Mouse (Mus musculus) left cerebral cortex, adult 2 months (tissue): ENCODE measurements around the gene Hnrnph3. TPM values are rescaled to one million over a fixed set of nuclear protein-coding genes. Genes with fewer than 3 reads are reported as not detected.

Experiments used
- DNase-seq, 2 experiments: peaks; one replicate each; pipeline ENCODE4 v3.0.0; 2021 to 2022; ENCODE audit warnings: low spot score in 2 of 2, mixed read lengths in 1 of 2; ENCODE audit errors: extremely low spot score in 1 of 2
- H3K27ac ChIP-seq: fragments of 200-600 bp; 2 replicates; pipeline ENCODE4 v1.8.1; 2022
- H3K4me3 ChIP-seq: fragments of 200-600 bp; 2 replicates; pipeline ENCODE4 v1.8.1; 2022
- CTCF ChIP-seq: fragments of 200-600 bp; IDR thresholded peaks from 2 replicates; pipeline ENCODE4 v1.8.1; 2022; ENCODE audit warnings: antibody characterized with exemption, mild to moderate bottlenecking, moderate library complexity
- intact Hi-C: fragments of 180-260 bp; cut with DNase I; formaldehyde crosslinking; loops from one replicate; pipeline ENCODE4 v1.15.1; 2025
- total RNA-seq, 2 experiments: library from RNA; stranded (reverse); gene quantifications; 2 replicates each; pipeline ENCODE4 v1.2.3; 2021

Gene Hnrnph3
- total RNA-seq, 2 experiments from 2014 or later: 51.7 to 56.9 TPM

- peak in 1 of 2 experiments; percentile 17 for DNase-seq
- intact Hi-C loops: no loop called here
- TF ChIP-seq CTCF: peak; percentile 31
- Histone ChIP-seq H3K4me3 (no peak overlapping the region), H3K27ac (no peak overlapping the region)
Measured at GRCm38 (mm10) chr10:62971821-62972220, 52.2 kb downstream of the Hnrnph3 start.

- no peak for TF ChIP-seq CTCF
- intact Hi-C loops: no loop called here
- no peak overlapping the region for H3K4me3 ChIP-seq
- no peak overlapping the region for H3K27ac ChIP-seq
- no peak for DNase-seq
Measured at GRCm38 (mm10) chr10:62966291-62966690, 57.7 kb downstream of the Hnrnph3 start.

GRCm38 (mm10) chr10:62965796-62966195, 58.2 kb downstream of the Hnrnph3 start:
- H3K27ac ChIP-seq: no peak overlapping the region
- no peak for TF ChIP-seq CTCF
- intact Hi-C loops: no loop called here
- no peak for DNase-seq
- no peak overlapping the region for H3K4me3 ChIP-seq

Other genes with a start within 250 kb of the Hnrnph3 start
- gene Ccar1, start 231.9 kb downstream of the Hnrnph3 start, total RNA-seq: 10 to 100 TPM; 48.7 to 59.2 TPM
- 10 to 100 TPM; 14.4 to 15.4 TPM for gene Tet1, start 115.2 kb downstream of the Hnrnph3 start, total RNA-seq
- 10 to 100 TPM; 36.4 to 38.5 TPM for gene Slc25a16, start 103.6 kb downstream of the Hnrnph3 start, total RNA-seq
- 1 to 10 TPM in 1 of 2 experiments, under 1 TPM in 1; 0.91 to 1.9 TPM for gene Dna2, start 77.2 kb downstream of the Hnrnph3 start, total RNA-seq
- gene Rufy2, start 44.0 kb downstream of the Hnrnph3 start, total RNA-seq: 10 to 100 TPM; 91.8 to 97.3 TPM
- 1 to 10 TPM; 2.7 to 3.3 TPM for gene Pbld2, start 98 bp upstream of the Hnrnph3 start, total RNA-seq
- gene Pbld1, start 35.9 kb upstream of the Hnrnph3 start, total RNA-seq: under 1 TPM; 0.23 to 0.66 TPM
- 1 to 10 TPM; 3.3 to 3.4 TPM for gene Atoh7, start 75.4 kb upstream of the Hnrnph3 start, total RNA-seq
- gene Mypn, start 179.7 kb upstream of the Hnrnph3 start, total RNA-seq: 1 to 10 TPM; 3.0 to 3.2 TPM
- 10 to 100 TPM; 52.7 to 54.9 TPM for gene Herc4, start 219.6 kb upstream of the Hnrnph3 start, total RNA-seq